Mouse (Mus musculus) retina, embryonic 14.5 days (tissue): ENCODE measurements around the gene Mllt11.

Experiments
- DNase-seq: peaks from one replicate; pipeline ENCODE4 v3.0.0-alpha.2; 2015; ENCODE audit warnings: low spot score

Gene Mllt11

DNA sequence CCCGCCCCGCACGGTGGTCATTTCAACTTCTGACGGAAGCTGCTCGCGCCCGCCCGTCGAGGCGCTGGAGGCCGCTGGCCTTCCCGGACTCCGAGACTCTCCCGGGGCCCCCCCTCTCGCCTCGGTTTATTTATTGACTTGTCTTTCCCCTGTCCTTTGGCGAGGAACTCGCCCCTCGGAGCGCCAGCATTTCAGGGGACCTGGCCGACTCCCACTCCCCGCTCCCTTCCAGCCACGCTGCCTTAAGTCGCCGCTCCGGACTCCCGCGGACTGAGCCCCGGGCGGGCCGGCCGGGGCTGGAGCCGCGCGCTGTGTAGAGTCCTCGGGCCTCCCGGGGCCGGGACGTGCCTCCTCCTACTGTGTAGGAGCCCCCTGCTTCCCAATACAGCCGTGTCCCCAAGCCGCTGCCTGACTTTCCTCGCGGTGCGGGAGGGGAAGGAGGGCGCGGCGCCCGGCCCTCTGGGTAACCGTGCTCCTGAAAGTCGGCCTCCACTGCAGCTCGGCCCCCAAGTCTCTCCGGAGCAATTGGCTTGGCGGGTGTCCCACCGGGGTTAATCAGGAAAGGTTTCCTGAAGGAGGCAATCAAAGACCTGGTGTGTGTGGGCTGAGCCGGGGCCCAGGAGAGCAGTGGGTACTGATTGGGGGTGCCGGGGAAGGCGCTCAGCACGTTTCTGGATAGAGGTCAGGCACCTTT, 58.6 kb downstream of the Mllt11 start:
- DNase-seq, result peak; percentile 18

DNA sequence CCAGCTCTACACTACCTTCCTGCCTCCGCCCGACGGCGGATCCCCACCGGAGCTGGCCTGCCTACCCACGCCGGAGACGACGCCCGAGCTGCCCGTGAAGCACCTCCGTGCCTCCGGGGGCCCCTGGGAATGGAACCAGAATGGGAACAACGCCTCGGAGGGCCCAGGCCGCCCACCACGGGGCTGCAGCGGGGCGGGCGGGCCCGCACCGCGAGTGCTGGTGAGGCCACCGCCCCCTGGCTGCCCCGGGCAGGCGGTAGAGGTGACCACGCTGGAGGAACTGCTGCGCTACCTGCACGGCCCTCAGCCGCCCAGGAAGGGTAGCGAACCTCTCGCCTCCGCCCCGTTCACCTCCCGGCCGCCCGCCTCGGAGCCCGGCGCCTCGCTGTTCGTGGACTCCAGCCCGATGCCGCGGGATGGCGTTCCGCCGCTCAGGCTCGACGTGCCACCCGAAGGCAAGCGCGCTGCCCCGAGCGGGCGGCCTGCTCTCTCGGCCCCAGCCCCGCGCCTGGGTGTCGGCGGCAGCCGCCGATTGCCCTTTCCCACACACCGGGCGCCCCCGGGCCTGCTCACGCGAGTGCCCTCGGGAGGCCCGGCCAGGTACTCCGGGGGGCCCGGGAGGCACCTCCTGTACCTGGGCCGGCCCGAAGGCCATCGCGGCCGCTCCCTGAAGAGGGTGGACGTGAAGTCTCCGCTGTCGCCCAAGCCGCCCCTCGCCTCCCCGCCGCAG, 59.3 kb downstream of the Mllt11 start:
- DNase-seq, result peak; percentile 10

DNA sequence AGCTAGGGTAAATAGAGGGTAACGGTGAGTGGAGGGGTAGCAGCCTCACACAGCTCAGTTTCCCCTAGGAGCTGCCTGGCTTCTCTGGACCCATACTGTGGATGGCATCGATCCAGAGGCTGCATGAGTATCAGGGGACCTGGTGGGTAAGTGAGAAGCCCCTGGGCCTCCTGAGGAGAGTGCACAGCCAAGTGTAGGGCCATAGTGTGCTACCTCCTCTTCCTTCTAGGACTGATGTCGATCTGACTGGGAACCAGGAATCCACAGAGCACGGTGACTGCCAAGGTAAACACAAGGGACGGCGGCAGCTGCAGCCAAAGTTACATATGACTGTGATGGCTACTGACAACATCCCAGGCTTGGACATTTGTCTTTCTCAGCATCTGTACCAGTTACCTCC, 60.9 kb downstream of the Mllt11 start:
- no peak for DNase-seq

DNA sequence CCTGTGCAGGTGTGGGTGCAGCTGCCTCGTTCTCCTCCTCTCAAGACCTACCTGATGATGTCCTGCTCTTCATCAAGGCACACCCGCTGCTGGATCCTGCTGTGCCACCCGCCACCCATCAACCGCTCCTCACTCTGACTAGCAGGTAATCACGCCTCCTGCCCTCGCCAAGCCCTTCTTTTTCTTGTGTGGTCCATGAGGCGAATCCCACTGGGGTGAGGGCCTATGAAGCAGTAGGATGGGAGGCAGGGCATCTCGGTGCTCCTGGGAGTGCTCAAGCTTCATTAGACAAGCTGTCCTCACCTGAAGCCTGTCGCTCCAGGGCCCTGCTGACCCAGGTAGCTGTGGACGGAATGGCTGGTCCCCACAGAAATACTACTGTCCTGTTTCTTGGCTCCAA, 62.0 kb downstream of the Mllt11 start:
- DNase-seq, result no peak
